Mouse (Mus musculus) heart, postnatal 0 days (tissue): ENCODE data around the gene Nhlrc4. TPM values are rescaled to one million over a fixed set of nuclear protein-coding genes. Genes with fewer than 3 reads are reported as not detected.
A peak's percentile ranks its signal among the peaks of the same experiment; 100 is the strongest.

Experiments used
- ATAC-seq: fragments of 200-750 bp; cut with Nextera tagmentation; 2 replicates; pipeline ENCODE4 v1.8.0; 2017; ENCODE audit warnings: low read depth, moderate number of reproducible peaks, moderate library complexity; ENCODE audit not compliant: insufficient read depth
- DNase-seq: peaks from one replicate; pipeline ENCODE4 v3.0.0-alpha.2; 2016; ENCODE audit warnings: low spot score
- H3K27ac ChIP-seq: fragments of 300-500 bp; sonication (generic); 2 replicates; pipeline ENCODE4 v1.5.1; 2014; ENCODE audit warnings: low read depth, mild to moderate bottlenecking
- H3K27me3 ChIP-seq: fragments of 300-500 bp; sonication (generic); 2 replicates; pipeline ENCODE4 v1.6.1; 2014; ENCODE audit warnings: low read length, mixed read lengths; ENCODE audit not compliant: control insufficient read depth, insufficient read depth
- H3K36me3 ChIP-seq: fragments of 300-500 bp; sonication (generic); replicated peaks from 2 replicates; pipeline ENCODE4 v1.6.1; 2014; ENCODE audit warnings: low read length, mixed read lengths; ENCODE audit not compliant: control insufficient read depth, insufficient read depth
- H3K4me1 ChIP-seq: fragments of 300-500 bp; sonication (generic); 2 replicates; pipeline ENCODE4 v1.6.1; 2014; ENCODE audit warnings: antibody characterized with exemption; ENCODE audit not compliant: control insufficient read depth, insufficient read depth
- H3K4me2 ChIP-seq: fragments of 300-500 bp; sonication (generic); 2 replicates; pipeline ENCODE4 v1.6.1; 2014; ENCODE audit warnings: low read depth, mild to moderate bottlenecking, low read length, moderate library complexity
- H3K4me3 ChIP-seq: fragments of 300-500 bp; sonication (generic); 2 replicates; pipeline ENCODE4 v1.5.1; 2014; ENCODE audit warnings: low read depth, low read length
- H3K9ac ChIP-seq: fragments of 300-500 bp; sonication (generic); replicated peaks from 2 replicates; pipeline ENCODE4 v1.6.1; 2014; ENCODE audit warnings: low read depth, low read length, mixed read lengths
- H3K9me3 ChIP-seq: fragments of 300-500 bp; sonication (generic); replicated peaks from 2 replicates; pipeline ENCODE4 v1.6.1; 2016; ENCODE audit warnings: low read length; ENCODE audit not compliant: control insufficient read depth
- CTCF ChIP-seq: IDR thresholded peaks from 2 replicates; pipeline ENCODE4 v1.5.1; 2016; ENCODE audit warnings: antibody characterized with exemption, control low read depth, low read depth
- EP300 ChIP-seq: IDR thresholded peaks from 2 replicates; pipeline ENCODE4 v1.6.1; 2016; ENCODE audit warnings: antibody characterized with exemption, low read depth
- WGBS: fragments of 180-500 bp; shearing (Covaris S2); extraction: QIAGEN DNeasy Blood & Tissue Kit; methylation state at CpG from one replicate; pipeline ENCODE4 v1.1.7; 2014; 5-methylcytosine and 5-hydroxymethylcytosine counted together
- polyA plus RNA-seq: library from polyadenylated mRNA; unstranded; fragments of >200 nt; fragmentation: Nextera tagmentation; extraction: Ambion mirVana; gene quantifications from 2 replicates; pipeline ENCODE4 v1.2.1, GENCODE M21; 2015
- total RNA-seq: library from RNA; depleted of rRNA; stranded (reverse); fragments of >200 nt; gene quantifications from 2 replicates; pipeline ENCODE4 v1.2.3, GENCODE M21; 2014; ENCODE audit warnings: low replicate concordance

The Nhlrc4 gene
- total and polyA plus RNA-seq, 2 experiments from 2014 or later = not detected

DNA sequence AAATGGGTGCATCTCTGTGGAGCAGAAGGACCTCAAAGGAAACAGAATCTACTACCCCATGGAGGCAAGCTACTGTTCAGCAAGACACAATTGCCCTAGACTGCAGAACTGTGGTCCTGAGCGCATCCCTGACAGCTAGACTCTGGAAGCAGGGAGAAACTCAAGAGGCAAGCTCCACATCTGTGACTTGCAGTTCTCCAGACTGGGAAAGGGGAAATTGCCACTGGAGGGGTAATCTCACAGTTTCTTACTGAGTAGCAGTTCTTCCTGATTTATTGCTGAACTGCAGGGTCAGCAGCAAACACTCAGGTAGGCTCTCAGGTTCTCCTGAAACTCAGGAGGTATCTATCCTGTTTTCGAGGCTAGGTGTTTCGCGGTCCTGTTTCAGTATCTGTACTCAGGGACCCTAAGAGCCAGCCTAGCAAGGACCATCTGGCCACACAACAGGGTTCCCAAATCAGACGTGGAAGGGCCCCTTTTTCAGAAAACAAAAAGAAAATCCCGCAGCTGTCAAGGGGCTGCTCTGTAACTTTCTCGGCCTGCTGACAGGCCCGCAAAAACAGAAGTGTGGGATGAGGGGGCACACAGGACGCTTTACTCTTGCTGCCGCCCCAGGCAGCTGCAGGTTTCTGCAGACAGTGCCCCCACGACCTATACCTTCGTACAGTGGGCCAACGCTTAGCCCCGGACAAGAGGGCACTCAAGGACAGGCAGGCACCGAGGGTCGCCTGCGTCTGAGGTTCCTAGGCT is 40.0 kb upstream of the Nhlrc4 start:
- WGBS = 6% methylated on average over 17 of the region's 17 CpGs
- H3K4me1 ChIP-seq = peaks cover 21% of the 10 kb centered on the region
- peak overlapping the region; percentile 85 for H3K9ac ChIP-seq
- TF ChIP-seq EP300 (no peak), CTCF (no peak)
- H3K4me3 ChIP-seq = peak overlapping the region; percentile 90
- H3K27ac ChIP-seq = peak overlapping the region; percentile 81
- H3K36me3 ChIP-seq = peaks cover 5% of the 10 kb centered on the region
- no peak for ATAC-seq
- H3K4me2 ChIP-seq = peak overlapping the region; percentile 79
- no peaks in the 10 kb centered on the region for H3K27me3 ChIP-seq
- DNase-seq = no peak
- no peaks in the 10 kb centered on the region for H3K9me3 ChIP-seq

- no peak for TF ChIP-seq CTCF
- TF ChIP-seq EP300 = no peak
- Histone ChIP-seq H3K4me1 (peaks cover 23% of the 10 kb centered on the region), H3K9me3 (no peaks in the 10 kb centered on the region), H3K4me2 (peak overlapping the region; percentile 79), H3K27ac (no peak overlapping the region), H3K9ac (peak overlapping the region; percentile 85; the same call in 1 of the 2 replicates), H3K4me3 (0 out of 2 replicates have a peak overlapping the region, but pooled peaks have one; percentile 90), H3K36me3 (no peaks in the 10 kb centered on the region), H3K27me3 (no peaks in the 10 kb centered on the region)
- DNase-seq (no peak), ATAC-seq (no peak)
- WGBS = 97% methylated on average over 1 of the region's 1 CpGs
Measured at GRCm38 (mm10) chr17:25984066-25984465, 39.3 kb upstream of the Nhlrc4 start.

DNA sequence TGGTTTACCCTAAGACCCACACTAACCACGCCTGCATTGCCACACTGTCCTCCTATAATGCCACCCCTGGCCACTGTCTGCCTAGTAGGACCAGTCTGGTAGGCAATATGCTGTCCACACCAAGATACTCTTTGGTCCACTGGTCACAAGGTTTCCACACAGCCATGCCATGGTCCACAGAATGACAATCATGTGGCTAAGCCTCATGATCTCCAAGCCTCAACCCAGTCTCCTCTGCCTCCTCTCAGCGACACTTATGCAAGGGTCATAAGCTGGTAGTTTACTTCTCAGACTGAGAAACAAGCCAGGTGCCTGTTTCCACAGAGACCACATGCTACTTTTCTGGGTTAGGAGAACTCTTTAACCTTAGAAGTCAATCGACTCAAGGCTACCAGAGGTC is 38.2 kb upstream of the Nhlrc4 start:
- ATAC-seq (no peak), DNase-seq (no peak)
- Histone ChIP-seq H3K36me3 (no peaks in the 10 kb centered on the region), H3K4me2 (no peak overlapping the region), H3K4me3 (no peak overlapping the region), H3K9me3 (no peaks in the 10 kb centered on the region), H3K27me3 (no peaks in the 10 kb centered on the region), H3K9ac (no peak overlapping the region), H3K27ac (no peak overlapping the region), H3K4me1 (peaks cover 23% of the 10 kb centered on the region)
- TF ChIP-seq EP300 (no peak), CTCF (no peak)
- 92% methylated on average over 3 of the region's 3 CpGs for WGBS

DNA sequence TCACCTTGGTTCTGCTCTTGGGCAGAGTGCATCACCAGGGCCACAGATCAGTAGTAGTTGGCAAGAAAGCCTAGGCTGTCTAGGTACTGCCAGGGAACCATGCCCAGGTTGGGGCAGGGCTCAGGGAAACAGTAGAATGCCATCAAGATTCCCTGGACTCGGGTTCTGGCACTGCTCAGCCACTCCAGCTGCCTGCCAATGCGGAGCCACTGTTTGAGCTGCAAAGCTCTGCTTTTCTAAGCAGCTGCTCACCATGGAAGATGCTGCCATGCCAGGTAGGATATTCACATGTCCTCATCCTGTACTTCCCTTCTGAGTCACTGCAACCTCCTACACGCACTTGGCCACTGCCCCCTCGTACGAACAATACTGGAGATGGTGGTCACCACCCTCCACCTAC is 36.1 kb upstream of the Nhlrc4 start:
- Histone ChIP-seq H3K9ac (no peak overlapping the region), H3K36me3 (no peaks in the 10 kb centered on the region), H3K4me3 (no peak overlapping the region), H3K4me2 (no peak overlapping the region), H3K4me1 (peaks cover 23% of the 10 kb centered on the region), H3K27ac (no peak overlapping the region), H3K27me3 (no peaks in the 10 kb centered on the region), H3K9me3 (no peaks in the 10 kb centered on the region)
- TF ChIP-seq EP300 (no peak), CTCF (no peak)
- no peak for ATAC-seq
- 73% methylated on average over 5 of the region's 5 CpGs for WGBS
- no peak for DNase-seq

DNA sequence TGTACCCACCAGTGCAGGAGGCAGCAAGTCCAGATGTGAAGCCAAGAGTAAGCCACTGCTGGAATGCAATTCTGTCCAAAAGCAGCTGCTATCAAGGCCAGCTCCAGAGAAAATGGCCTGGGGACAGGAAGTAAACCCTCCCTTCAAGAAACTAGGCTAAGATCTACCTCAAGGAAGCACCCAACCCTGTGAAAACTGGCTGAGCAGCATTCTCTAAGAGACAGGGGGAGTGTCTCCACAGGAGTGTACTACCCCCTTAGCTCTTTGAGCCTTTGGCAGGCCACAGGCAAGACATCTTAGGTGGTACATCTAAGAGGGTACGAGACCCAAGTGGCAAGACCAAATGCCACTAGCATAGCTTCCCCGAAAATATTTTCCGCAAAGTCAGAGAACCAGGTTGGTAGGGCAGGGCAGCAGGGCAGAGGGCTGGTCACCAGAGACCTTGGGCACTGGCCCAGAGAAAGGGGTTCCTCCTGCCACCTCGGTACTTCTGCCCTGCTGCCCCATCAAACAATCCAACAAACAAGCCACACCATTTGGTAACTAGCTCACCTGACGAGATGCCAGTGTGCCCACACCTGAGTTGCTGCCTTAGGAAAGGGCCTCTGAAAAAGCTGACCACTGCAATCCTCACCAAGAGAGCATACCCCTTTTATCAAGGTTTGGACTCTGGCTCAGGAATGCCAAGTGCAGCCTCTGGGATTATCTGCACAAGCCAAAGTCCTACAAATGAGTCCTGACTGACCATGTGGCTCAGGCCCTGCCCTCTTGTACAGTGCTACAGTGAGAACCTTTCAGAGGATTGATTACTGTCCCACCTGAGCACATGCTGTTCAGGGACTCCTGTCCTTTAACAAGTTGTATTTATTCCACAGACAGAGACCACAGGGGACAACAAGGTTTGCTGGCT is 35.3 kb upstream of the Nhlrc4 start:
- H3K4me1 ChIP-seq = peaks cover 23% of the 10 kb centered on the region
- H3K27ac ChIP-seq = no peak overlapping the region
- ATAC-seq = no peak
- H3K4me2 ChIP-seq = no peak overlapping the region
- TF ChIP-seq CTCF (no peak), EP300 (no peak)
- no peak for DNase-seq
- H3K4me3 ChIP-seq = no peak overlapping the region
- no peak overlapping the region for H3K9ac ChIP-seq
- H3K27me3 ChIP-seq = no peaks in the 10 kb centered on the region
- WGBS = 77% methylated on average over 5 of the region's 5 CpGs
- no peaks in the 10 kb centered on the region for H3K36me3 ChIP-seq
- no peaks in the 10 kb centered on the region for H3K9me3 ChIP-seq
